Mouse (Mus musculus) frontal cortex, postnatal 10 days (tissue): ENCODE measurements at regions not wholly inside any gene's neighbourhood (a gene's known extent, or its start where the extent isn't known, plus 50 kb on each side); places are given as distances from the start of the nearest gene placed in this dataset.
A peak's percentile ranks its signal among the peaks of the same experiment; 100 is the strongest.
"Not testable (repeated sequence)": the region's sequence is repeated elsewhere in the genome, so short reads cannot be mapped to it uniquely, and the experiment has no call there.

ENCODE experiments used
- DNase-seq, 2 experiments: peaks; one replicate each; pipeline ENCODE4 v3.0.0; 2022; ENCODE audit warnings: low spot score in 2 of 2, mixed read lengths in 1 of 2

DNA sequence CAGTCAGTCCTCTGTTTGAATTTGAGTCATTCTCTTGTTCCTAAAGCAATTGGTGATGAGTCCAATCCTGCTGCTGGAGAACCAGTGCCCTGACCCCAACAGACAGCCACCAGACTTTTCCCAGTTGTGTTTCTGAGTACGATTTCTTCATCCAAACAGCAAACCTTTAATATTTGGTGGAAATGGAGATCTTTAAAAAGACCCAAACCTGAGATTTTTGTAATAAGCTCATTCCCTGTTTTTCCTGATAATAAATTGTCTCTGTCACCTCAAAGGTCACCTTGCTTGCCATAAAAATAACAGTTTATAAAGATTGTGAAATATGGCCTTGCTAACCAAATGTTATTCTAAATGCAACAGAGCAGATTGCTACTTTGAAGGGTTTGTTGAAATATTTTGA, 199.0 kb downstream of the Fam43a start:
- no peak for DNase-seq

DNA sequence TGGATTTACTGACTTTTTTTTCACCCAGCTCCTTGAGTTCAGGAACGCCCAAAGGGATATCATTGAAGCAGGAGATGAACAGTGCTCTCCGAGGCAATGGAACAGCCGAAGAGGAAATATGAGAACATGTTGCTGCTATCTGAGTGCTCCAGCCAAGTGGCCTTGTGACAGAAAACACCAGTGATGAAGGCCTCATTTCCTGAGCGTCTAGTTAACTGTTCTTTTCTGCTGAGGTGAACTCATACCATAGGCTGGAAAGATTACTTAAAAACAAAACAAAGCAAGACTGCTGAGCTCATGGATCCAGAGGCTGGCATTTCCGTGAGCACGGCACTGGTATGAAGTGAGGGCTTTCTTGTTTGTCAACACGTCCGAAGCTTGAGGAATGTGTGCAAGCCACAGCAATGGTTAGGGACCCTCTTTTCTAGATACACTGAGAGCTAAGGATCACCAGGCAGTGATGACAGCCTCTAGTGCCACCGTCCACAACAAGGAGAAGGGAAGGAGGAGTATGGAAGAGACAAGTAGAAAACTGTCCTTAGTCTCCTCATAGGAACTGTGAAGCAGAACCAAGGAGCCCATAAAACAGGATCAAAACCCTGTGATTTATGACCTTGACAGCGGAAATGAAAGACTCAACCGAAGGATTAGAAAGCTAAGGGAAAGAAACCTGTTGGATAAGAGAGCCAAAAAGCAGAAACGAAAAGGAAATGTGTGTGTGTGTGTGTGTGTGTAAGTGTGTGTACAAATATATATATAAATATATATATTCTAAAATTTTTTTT, 200.4 kb downstream of the Fam43a start:
- DNase-seq, result no peak

GRCm38 (mm10) chr16:30804018-30804417, 204.5 kb downstream of the Fam43a start:
- no peak for DNase-seq

GRCm38 (mm10) chr16:30806206-30806605, 206.7 kb downstream of the Fam43a start:
- DNase-seq, result not testable (repeated sequence)

- DNase-seq, result no peak
Measured at GRCm38 (mm10) chr16:30818541-30819120, 219.1 kb downstream of the Fam43a start.

DNA sequence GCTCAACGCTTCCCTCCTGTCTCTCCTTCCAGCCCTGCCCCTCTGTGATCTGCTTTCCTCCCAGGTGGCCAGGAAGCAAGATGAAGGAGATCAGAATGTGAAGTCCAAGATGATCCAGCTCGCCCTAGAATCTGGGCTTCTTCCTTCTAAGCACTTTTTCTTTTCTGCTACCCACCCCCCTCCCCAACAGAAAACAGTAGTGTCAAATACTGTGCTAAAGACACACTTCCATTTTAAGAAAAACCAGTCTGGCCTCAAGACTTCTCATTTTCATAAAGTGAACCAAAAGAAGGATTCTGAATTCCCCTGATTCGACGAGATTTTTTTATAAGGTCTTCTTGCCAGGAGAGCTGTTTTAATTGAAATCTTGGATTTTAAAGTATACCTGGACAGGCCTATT, 219.8 kb downstream of the Fam43a start:
- no peak for DNase-seq

GRCm38 (mm10) chr16:30820234-30820633, 220.7 kb downstream of the Fam43a start:
- no peak for DNase-seq

DNA sequence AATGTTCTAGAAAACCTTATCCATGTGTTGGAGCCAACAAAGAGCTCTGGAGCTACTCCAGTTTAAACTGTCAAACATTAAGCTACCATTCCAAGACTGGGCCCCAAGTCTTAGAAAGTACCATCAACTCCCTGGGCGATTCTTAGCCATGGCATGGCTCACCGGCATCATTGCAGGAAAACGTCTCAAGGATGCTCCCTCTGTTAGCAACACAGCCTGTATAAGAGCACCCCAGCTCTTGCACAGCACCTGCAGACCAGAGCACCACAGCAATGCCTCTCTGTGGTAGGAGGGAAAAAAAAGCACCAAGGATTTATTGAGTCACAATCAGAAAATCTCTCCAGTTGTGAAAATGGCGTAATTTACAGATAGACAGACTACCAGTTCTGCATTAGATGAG, 221.2 kb downstream of the Fam43a start:
- DNase-seq, result no peak

GRCm38 (mm10) chr16:30821191-30821910, 221.8 kb downstream of the Fam43a start:
- DNase-seq, result peak in 1 of 2 experiments; percentile 19

DNA sequence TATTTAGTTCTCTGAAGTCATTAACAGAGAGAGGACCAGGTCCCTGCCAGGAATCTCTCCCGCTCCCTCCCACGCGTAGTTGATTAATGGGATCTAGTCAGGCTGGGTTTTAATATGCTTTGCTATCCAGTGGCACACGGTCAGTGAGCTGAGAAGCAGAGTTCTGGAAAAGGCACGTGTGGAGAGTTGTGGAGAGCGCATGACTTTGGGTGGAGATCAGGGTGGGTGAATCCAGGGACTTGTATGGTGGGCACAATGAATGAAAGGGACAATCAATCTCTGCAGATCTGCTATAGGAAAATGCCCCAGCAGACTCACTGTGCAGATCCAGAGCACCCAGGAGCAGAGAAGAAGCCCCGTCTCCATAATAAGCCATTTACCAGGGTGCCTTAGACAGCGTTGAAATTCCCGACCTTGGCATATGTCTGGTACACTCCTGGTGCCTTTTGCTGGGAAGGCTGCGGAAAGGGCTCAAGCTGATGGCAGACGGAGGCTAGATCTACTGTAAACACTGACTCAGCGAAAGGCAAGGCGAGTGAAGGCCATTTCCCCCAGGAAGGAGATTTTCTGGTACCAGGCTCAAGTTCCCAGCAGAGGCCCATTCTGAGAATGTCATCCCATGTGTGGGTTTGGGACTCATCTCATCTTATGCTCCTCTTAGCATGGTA, 222.5 kb downstream of the Fam43a start:
- DNase-seq, result no peak

GRCm38 (mm10) chr16:30826128-30826527, 226.6 kb downstream of the Fam43a start:
- DNase-seq, result peak; percentile 21 to 39

DNA sequence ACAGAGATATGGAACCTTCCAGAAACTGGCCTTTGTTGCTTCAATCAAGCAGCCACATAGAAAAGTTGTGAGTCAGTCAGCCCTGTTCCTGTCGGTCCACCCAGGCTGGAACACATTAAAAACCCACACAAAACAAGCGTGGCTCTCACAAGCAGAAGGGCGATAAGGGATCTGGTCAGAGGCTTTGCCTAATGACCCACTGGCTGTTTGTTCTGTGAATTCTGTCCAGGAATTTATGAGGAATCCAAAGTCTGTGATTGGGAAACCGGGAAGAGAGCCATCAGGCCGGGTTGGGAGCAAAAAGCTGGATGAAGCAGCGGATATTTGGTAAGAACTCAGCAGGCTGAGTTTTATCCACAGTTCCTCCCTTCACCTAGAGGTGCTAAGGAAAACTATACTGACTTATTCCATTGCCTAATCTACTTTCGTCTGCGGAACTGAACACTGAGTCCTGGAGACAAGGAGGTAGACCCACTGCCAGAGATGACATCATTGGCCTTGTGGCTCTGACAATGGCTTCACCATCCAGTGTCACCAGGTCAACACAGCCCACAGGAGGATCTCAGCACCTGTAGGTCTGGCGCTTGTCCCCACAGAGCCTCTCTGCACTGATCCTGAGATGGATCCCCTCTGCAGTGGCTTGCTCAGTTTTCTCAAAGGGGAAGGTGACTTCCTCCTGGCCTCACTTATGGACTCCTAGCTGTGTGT, 228.5 kb downstream of the Fam43a start:
- DNase-seq, result no peak

DNA sequence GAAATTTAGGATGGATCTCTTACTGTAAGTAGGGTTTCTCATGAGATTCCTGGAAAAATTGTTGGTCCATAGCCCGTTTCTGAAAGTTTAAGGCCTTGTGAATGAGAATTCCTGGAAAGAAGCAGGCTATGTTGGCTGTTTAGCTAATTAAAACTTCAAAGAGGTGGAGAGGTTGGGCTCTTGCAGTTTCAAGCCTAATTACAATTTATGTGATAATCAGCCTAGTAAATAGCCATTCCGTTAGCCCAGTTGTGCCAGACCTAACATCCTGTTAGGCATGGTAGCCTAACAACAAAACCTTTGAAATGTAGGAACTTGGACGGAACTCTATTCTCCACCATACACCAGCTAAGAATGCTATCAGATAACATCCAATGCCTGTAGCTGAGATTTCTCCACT, 235.0 kb downstream of the Fam43a start:
- DNase-seq, result no peak

DNA sequence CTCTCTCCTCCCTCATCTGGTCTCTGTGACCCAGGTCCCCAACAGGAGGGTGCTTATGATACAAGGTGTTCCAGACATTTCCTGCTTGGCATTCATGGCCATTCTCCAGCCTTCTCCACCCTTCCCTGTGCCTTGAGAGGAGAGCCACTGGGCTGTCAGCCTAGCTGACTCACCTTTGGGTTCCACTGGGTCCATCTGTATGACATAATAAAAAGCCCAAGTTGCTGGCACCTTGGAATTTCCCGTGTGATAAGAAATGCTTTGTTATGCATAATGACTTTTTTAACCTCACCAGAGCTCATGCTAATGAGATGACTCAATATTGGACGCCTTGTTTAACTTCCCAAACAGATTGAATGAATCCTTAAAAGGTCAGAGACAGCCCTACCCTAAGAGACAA, 236.2 kb downstream of the Fam43a start:
- DNase-seq, result no peak

- DNase-seq, result no peak
Measured at GRCm38 (mm10) chr16:30842831-30843230, 238.4 kb downstream of the Xxylt1 start.

GRCm38 (mm10) chr16:30852595-30852994, 228.6 kb downstream of the Xxylt1 start:
- no peak for DNase-seq

GRCm38 (mm10) chr16:30854716-30855115, 226.5 kb downstream of the Xxylt1 start:
- DNase-seq, result no peak

DNA sequence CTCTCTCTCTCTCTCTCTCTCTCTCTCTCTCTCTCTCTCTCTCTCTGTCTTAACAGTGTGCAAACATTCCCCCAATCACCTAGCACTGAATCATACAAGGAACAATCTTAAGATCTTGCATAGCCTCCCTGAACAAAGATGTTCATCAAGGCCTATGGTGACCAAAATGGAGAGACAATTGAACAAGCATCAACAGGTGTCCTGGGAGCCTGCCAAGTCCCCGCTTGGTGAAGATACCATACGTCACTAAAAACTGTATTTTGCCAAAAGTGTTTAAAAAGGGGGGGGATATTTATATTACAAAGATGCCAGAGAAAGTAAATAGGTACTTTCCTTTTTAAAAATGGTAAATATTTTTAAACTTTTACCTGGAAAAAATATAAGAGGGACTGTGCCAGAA, 223.6 kb downstream of the Xxylt1 start:
- DNase-seq, result no peak

DNA sequence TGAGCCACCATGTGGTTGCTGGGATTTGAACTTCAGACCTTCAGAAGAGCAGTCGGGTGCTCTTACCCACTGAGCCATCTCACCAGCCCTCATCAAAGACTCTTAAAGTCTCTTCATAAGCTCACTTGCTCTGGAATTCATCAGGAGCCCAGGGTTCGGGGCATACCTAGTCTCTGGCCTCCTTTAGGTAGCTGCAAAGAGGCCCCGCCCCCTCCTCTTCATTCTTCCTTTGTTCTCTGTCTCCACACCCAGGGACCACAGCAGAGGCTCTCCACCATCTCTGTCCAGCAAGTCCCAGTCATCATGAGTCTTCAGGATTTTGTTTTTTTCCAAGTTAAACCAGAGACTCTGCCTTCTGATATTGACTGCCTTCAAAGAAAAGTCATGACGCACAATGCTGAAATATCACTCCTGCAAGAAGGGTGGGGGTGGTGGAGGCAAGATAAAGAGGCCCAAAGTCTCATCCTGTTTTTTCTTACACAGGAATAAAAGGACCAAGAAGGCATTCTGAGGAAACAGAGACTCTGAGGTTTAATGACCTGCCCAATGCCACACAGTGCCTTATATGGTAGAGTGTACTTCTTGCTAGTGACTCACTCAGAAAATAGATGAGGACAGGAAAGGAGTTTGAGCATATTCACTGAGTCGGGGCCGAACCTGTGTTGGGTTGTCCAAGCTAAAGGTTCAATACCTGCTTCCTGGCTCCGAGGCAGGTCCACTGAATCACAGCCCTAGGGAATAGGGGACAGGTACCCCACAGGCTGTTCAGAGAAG, 211.9 kb downstream of the Xxylt1 start:
- DNase-seq, result no peak

DNA sequence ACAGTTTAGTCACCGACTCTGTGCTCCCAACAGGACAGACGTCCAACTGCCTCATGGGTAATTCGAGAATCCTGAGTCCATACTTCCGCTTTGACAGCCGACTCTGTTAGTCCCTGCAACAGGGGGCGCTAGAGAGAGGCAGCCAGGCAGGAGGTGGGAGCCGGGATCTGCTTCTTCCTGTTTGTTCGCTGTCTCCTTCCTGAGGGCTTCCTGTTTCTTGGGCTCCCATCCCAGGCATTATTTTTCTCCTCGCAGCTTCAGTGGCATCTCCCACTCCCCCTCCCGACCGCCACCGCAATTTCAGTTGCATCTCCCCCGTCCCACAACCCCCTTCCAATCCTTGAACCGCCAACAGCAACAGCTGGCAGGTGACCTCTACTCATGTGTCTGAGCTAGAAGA, 211.1 kb downstream of the Xxylt1 start:
- DNase-seq, result peak in 1 of 2 experiments; percentile 34

- DNase-seq, result no peak
Measured at GRCm38 (mm10) chr16:30870676-30871075, 210.6 kb downstream of the Xxylt1 start.
